Mouse (Mus musculus) limb, embryonic 15.5 days (tissue): ENCODE measurements around the gene St8sia1. TPM values are rescaled to one million over a fixed set of nuclear protein-coding genes. Genes with fewer than 3 reads are reported as not detected.

Experiments used
- ATAC-seq: fragments of 200-750 bp; cut with Nextera tagmentation; 2 replicates; pipeline ENCODE4 v1.8.0; 2017; ENCODE audit warnings: low read depth, moderate TSS enrichment; ENCODE audit not compliant: insufficient number of reproducible peaks, low FRiP score, low TSS enrichment
- H3K27ac ChIP-seq: fragments of 300-500 bp; sonication (generic); 2 replicates; pipeline ENCODE4 v1.5.1; 2015; ENCODE audit warnings: moderate library complexity, mild to moderate bottlenecking, inconsistent platforms
- H3K27me3 ChIP-seq: fragments of 300-500 bp; sonication (generic); 2 replicates; pipeline ENCODE4 v1.6.1; 2015; ENCODE audit warnings: inconsistent platforms
- H3K36me3 ChIP-seq: fragments of 300-500 bp; sonication (generic); 2 replicates; pipeline ENCODE4 v1.6.1; 2015; ENCODE audit warnings: inconsistent platforms
- H3K4me1 ChIP-seq: fragments of 300-500 bp; sonication (generic); 2 replicates; pipeline ENCODE4 v1.6.1; 2015; ENCODE audit warnings: inconsistent platforms
- H3K4me2 ChIP-seq: fragments of 300-500 bp; sonication (generic); 2 replicates; pipeline ENCODE4 v1.6.1; 2015; ENCODE audit warnings: mild to moderate bottlenecking, inconsistent platforms
- H3K4me3 ChIP-seq: fragments of 300-500 bp; sonication (generic); 2 replicates; pipeline ENCODE4 v1.5.1; 2015; ENCODE audit warnings: mild to moderate bottlenecking, inconsistent platforms
- H3K9ac ChIP-seq: fragments of 300-500 bp; sonication (generic); 2 replicates; pipeline ENCODE4 v1.6.1; 2015; ENCODE audit warnings: inconsistent platforms
- H3K9me3 ChIP-seq: fragments of 300-500 bp; sonication (generic); 2 replicates; pipeline ENCODE4 v1.6.1; 2016; ENCODE audit warnings: inconsistent platforms
- WGBS: fragments of 180-500 bp; shearing (Covaris S2); methylation state at CpG from one replicate; pipeline ENCODE4 v1.1.7; 2015; 5-methylcytosine and 5-hydroxymethylcytosine counted together
- polyA plus RNA-seq: library from polyadenylated mRNA; unstranded; fragments of >200 nt; fragmentation: Nextera tagmentation; extraction: Ambion mirVana; gene quantifications from 2 replicates; pipeline ENCODE4 v1.2.1, GENCODE M21; 2015

Gene St8sia1
- polyA plus RNA-seq, 1 experiment from 2014 or later: 0.74 TPM

GRCm38 (mm10) chr6:142972205-142972604 lies 8.0 kb upstream of the St8sia1 start:
- Histone ChIP-seq H3K4me3 (no peak overlapping the region), H3K27me3 (no peaks in the 10 kb centered on the region), H3K9me3 (no peaks in the 10 kb centered on the region), H3K9ac (no peak overlapping the region), H3K36me3 (no peaks in the 10 kb centered on the region), H3K27ac (no peak overlapping the region), H3K4me1 (no peaks in the 10 kb centered on the region), H3K4me2 (no peak overlapping the region)
- WGBS: 62% methylated on average over 2 of the region's 2 CpGs
- no peak for ATAC-seq

GRCm38 (mm10) chr6:142967407-142967806 lies 3.2 kb upstream of the St8sia1 start:
- 97% methylated on average over 1 of the region's 1 CpGs for WGBS
- no peak for ATAC-seq
- H3K4me3 ChIP-seq: no peak overlapping the region

GRCm38 (mm10) chr6:142964531-142965385 lies 506 bp upstream of the St8sia1 start:
- peak overlapping the region; percentile 98 for H3K4me2 ChIP-seq
- H3K9me3 ChIP-seq: no peaks in the 10 kb centered on the region
- peak overlapping the region; percentile 50; the same call in 1 of the 2 replicates for H3K27ac ChIP-seq
- H3K27me3 ChIP-seq: peaks cover 21% of the 10 kb centered on the region
- peaks cover 11% of the 10 kb centered on the region for H3K4me1 ChIP-seq
- H3K9ac ChIP-seq: peak overlapping the region; percentile 24
- H3K36me3 ChIP-seq: no peaks in the 10 kb centered on the region
- H3K4me3 ChIP-seq: peak overlapping the region; percentile 55
- ATAC-seq: peak; percentile 85
- under 1% methylated on average over 39 of the region's 39 CpGs for WGBS

More at GRCm38 (mm10) chr6:142967407-142967806, 3.2 kb upstream of the St8sia1 start:
- no peaks in the 10 kb centered on the region for H3K9me3 ChIP-seq
- no peaks in the 10 kb centered on the region for H3K36me3 ChIP-seq
- H3K9ac ChIP-seq: no peak overlapping the region
- no peak overlapping the region for H3K27ac ChIP-seq
- no peak overlapping the region for H3K4me2 ChIP-seq
- peaks cover 11% of the 10 kb centered on the region for H3K4me1 ChIP-seq
- peaks cover 20% of the 10 kb centered on the region for H3K27me3 ChIP-seq

- no peak; the same call in 1 of the 2 replicates for ATAC-seq
- Histone ChIP-seq H3K9me3 (no peaks in the 10 kb centered on the region), H3K4me1 (peaks cover 11% of the 10 kb centered on the region), H3K36me3 (no peaks in the 10 kb centered on the region), H3K9ac (peak overlapping the region; percentile 24), H3K4me2 (peak overlapping the region; percentile 98), H3K27me3 (peaks cover 21% of the 10 kb centered on the region), H3K27ac (no peak overlapping the region), H3K4me3 (peak overlapping the region; percentile 55)
- 27% methylated on average over 30 of the region's 30 CpGs for WGBS
Measured at GRCm38 (mm10) chr6:142963480-142964075, 674 bp downstream of the St8sia1 start.

- no peak for ATAC-seq
- no peak overlapping the region for H3K4me2 ChIP-seq
Measured at GRCm38 (mm10) chr6:142962881-142963280, 1.4 kb downstream of the St8sia1 start.

GRCm38 (mm10) chr6:142962476-142962875 lies 1.8 kb downstream of the St8sia1 start:
- Histone ChIP-seq H3K27me3 (peaks cover 21% of the 10 kb centered on the region), H3K36me3 (no peaks in the 10 kb centered on the region), H3K4me2 (no peak overlapping the region), H3K9ac (no peak overlapping the region), H3K9me3 (no peaks in the 10 kb centered on the region), H3K4me1 (peaks cover 11% of the 10 kb centered on the region), H3K4me3 (no peak overlapping the region), H3K27ac (no peak overlapping the region)
- 69% methylated on average over 10 of the region's 10 CpGs for WGBS
- ATAC-seq: no peak

More at GRCm38 (mm10) chr6:142962881-142963280, 1.4 kb downstream of the St8sia1 start:
- Histone ChIP-seq H3K9me3 (no peaks in the 10 kb centered on the region), H3K27ac (no peak overlapping the region), H3K27me3 (peaks cover 21% of the 10 kb centered on the region), H3K36me3 (no peaks in the 10 kb centered on the region), H3K4me3 (no peak overlapping the region), H3K4me1 (peaks cover 11% of the 10 kb centered on the region), H3K9ac (no peak overlapping the region)
- 87% methylated on average over 14 of the region's 14 CpGs for WGBS

- 76% methylated on average over 9 of the region's 9 CpGs for WGBS
- H3K4me1 ChIP-seq: peaks cover 11% of the 10 kb centered on the region
- no peak overlapping the region for H3K9ac ChIP-seq
- no peaks in the 10 kb centered on the region for H3K9me3 ChIP-seq
- H3K27ac ChIP-seq: no peak overlapping the region
- H3K27me3 ChIP-seq: peaks cover 21% of the 10 kb centered on the region
- H3K4me2 ChIP-seq: no peak overlapping the region
- no peaks in the 10 kb centered on the region for H3K36me3 ChIP-seq
- H3K4me3 ChIP-seq: no peak overlapping the region
- ATAC-seq: no peak
Measured at GRCm38 (mm10) chr6:142961721-142962455, 2.4 kb downstream of the St8sia1 start.

GRCm38 (mm10) chr6:142956556-142956955 lies 7.7 kb downstream of the St8sia1 start:
- H3K36me3 ChIP-seq: no peaks in the 10 kb centered on the region
- no peak overlapping the region for H3K9ac ChIP-seq
- H3K27me3 ChIP-seq: no peaks in the 10 kb centered on the region
- no peaks in the 10 kb centered on the region for H3K4me1 ChIP-seq
- no peak for ATAC-seq
- H3K4me2 ChIP-seq: no peak overlapping the region
- H3K9me3 ChIP-seq: no peaks in the 10 kb centered on the region
- 91% methylated on average over 4 of the region's 4 CpGs for WGBS
- H3K4me3 ChIP-seq: no peak overlapping the region
- no peak overlapping the region for H3K27ac ChIP-seq

- 95% methylated on average over 3 of the region's 3 CpGs for WGBS
Measured at GRCm38 (mm10) chr6:142955281-142955680, 9.0 kb downstream of the St8sia1 start.

GRCm38 (mm10) chr6:142953189-142953588 lies 11.1 kb downstream of the St8sia1 start:
- no peaks in the 10 kb centered on the region for H3K9me3 ChIP-seq
- no peak for ATAC-seq
- H3K4me2 ChIP-seq: no peak overlapping the region
- no peak overlapping the region for H3K4me3 ChIP-seq
- H3K9ac ChIP-seq: no peak overlapping the region
- H3K4me1 ChIP-seq: peaks cover 8% of the 10 kb centered on the region; the same call in 1 of the 2 replicates
- no peak overlapping the region for H3K27ac ChIP-seq
- H3K27me3 ChIP-seq: no peaks in the 10 kb centered on the region
- no peaks in the 10 kb centered on the region for H3K36me3 ChIP-seq

More at GRCm38 (mm10) chr6:142955281-142955680, 9.0 kb downstream of the St8sia1 start:
- H3K4me1 ChIP-seq: no peaks in the 10 kb centered on the region
- H3K4me3 ChIP-seq: no peak overlapping the region
- H3K9ac ChIP-seq: no peak overlapping the region
- no peaks in the 10 kb centered on the region for H3K36me3 ChIP-seq
- no peaks in the 10 kb centered on the region for H3K27me3 ChIP-seq
- H3K4me2 ChIP-seq: no peak overlapping the region
- H3K9me3 ChIP-seq: no peaks in the 10 kb centered on the region
- ATAC-seq: no peak
- H3K27ac ChIP-seq: no peak overlapping the region

GRCm38 (mm10) chr6:142952361-142952954 lies 11.8 kb downstream of the St8sia1 start:
- Histone ChIP-seq H3K9ac (no peak overlapping the region), H3K27ac (no peak overlapping the region), H3K36me3 (no peaks in the 10 kb centered on the region), H3K27me3 (no peaks in the 10 kb centered on the region), H3K4me3 (no peak overlapping the region), H3K9me3 (no peaks in the 10 kb centered on the region), H3K4me1 (peaks cover 8% of the 10 kb centered on the region; the same call in 1 of the 2 replicates), H3K4me2 (no peak overlapping the region)
- no peak for ATAC-seq
- 87% methylated on average over 7 of the region's 7 CpGs for WGBS
